ENCODE assay signal across 10 mouse cellular contexts in genomic region chr5:119370481-119370880, GRCm38 (mm10).
DNase-seq lines count a peak whose midpoint lies in the region; ATAC-seq and TF ChIP-seq lines count a peak whose summit lies in the region.
"Had no signal": no experiment of that assay in that cellular context is flagged by ENCODE, and none has a peak within 500 bp of the region (broad histone marks: within the 10 kb centered on the region; RNA-seq: fewer than 3 reads in every experiment).

No protein-coding gene starts in this region.

- peak; percentile 32 to 47 for DNase-seq in kidney, postnatal 4 days
- no peak for DNase-seq in kidney, postnatal 25 days
- no peak for DNase-seq in hindbrain, postnatal 0 days (ENCODE audit: low spot score)
- DNase-seq in midbrain, postnatal 0 days (ENCODE audit: low spot score) = no peak
- DNase-seq in layer of hippocampus, adult 9-11 months = no peak
- no peak for DNase-seq in cerebellum, postnatal 14 days
- DNase-seq: spleen, adult 18-20 months; thymus, postnatal 25 days had no signal

- 9% methylated on average over 12 of the region's 12 CpGs for WGBS in forebrain, embryonic 12.5 days
- 57% methylated on average over 12 of the region's 12 CpGs for WGBS in hindbrain, postnatal 0 days
- 26% methylated on average over 12 of the region's 12 CpGs for WGBS in midbrain, postnatal 0 days

- no peak for ATAC-seq in forebrain, embryonic 12.5 days (ENCODE audit: low FRiP score)
- no peak for ATAC-seq in hindbrain, postnatal 0 days
- ATAC-seq in midbrain, postnatal 0 days (ENCODE audit: low FRiP score) = no peak
- no peak for ATAC-seq in frontal cortex, adult (ENCODE audit: low TSS enrichment)

- peak overlapping the region; percentile 40 for H3K4me2 ChIP-seq in forebrain, embryonic 12.5 days
- peak overlapping the region; percentile 30; the same call in 1 of the 2 replicates for H3K4me2 ChIP-seq in hindbrain, postnatal 0 days (ENCODE audit: low read depth, low read length)
- H3K4me2 ChIP-seq in midbrain, postnatal 0 days (ENCODE audit: low read depth, low read length, poor library complexity, severe bottlenecking) = 0 out of 2 replicates have a peak overlapping the region, but pooled peaks have one; percentile 21

- H3K27ac ChIP-seq in forebrain, embryonic 12.5 days = no peak overlapping the region
- no peak overlapping the region for H3K27ac ChIP-seq in hindbrain, postnatal 0 days
- no peak overlapping the region for H3K27ac ChIP-seq in midbrain, postnatal 0 days (ENCODE audit: low read depth, low read length)

- no peak overlapping the region for H3K9ac ChIP-seq in forebrain, embryonic 12.5 days
- H3K9ac ChIP-seq in hindbrain, postnatal 0 days (replicated peaks; ENCODE audit: low read length) = no peak overlapping the region
- H3K9ac ChIP-seq in midbrain, postnatal 0 days (replicated peaks; ENCODE audit: low read length, poor library complexity, severe bottlenecking) = no peak overlapping the region

- H3K4me1 ChIP-seq in forebrain, embryonic 12.5 days = no peaks in the 10 kb centered on the region; the same call in 1 of the 2 replicates
- H3K4me1 ChIP-seq in hindbrain, postnatal 0 days (ENCODE audit: insufficient read depth, low read length) = no peaks in the 10 kb centered on the region
- H3K4me1 ChIP-seq in midbrain, postnatal 0 days (ENCODE audit: insufficient read depth, low read length) = no peaks in the 10 kb centered on the region

- no peaks in the 10 kb centered on the region for H3K9me3 ChIP-seq in forebrain, embryonic 12.5 days
- H3K9me3 ChIP-seq in hindbrain, postnatal 0 days (ENCODE audit: low read length) = no peaks in the 10 kb centered on the region
- H3K9me3 ChIP-seq in midbrain, postnatal 0 days (ENCODE audit: low read length) = no peaks in the 10 kb centered on the region

- H3K27me3 ChIP-seq in forebrain, embryonic 12.5 days = peaks cover 26% of the 10 kb centered on the region
- no peaks in the 10 kb centered on the region for H3K27me3 ChIP-seq in hindbrain, postnatal 0 days (ENCODE audit: insufficient read depth, low read length)
- 0 out of 2 replicates have a peak, but pooled peaks cover 7% of the 10 kb centered on the region for H3K27me3 ChIP-seq in midbrain, postnatal 0 days (ENCODE audit: insufficient read depth, low read length)

- H3K4me3 ChIP-seq in forebrain, embryonic 12.5 days (replicated peaks) = peak overlapping the region; percentile 13; the same call in 1 of the 2 replicates
- no peak overlapping the region for H3K4me3 ChIP-seq in hindbrain, postnatal 0 days (ENCODE audit: low read length)
- no peak overlapping the region for H3K4me3 ChIP-seq in midbrain, postnatal 0 days (ENCODE audit: low read depth, low read length)

- no peak for TF ChIP-seq CTCF in hindbrain, postnatal 0 days (IDR thresholded peaks at IDR 0.05; ENCODE audit: low read depth)
- TF ChIP-seq CTCF in midbrain, postnatal 0 days (IDR thresholded peaks at IDR 0.05) = no peak

- H3K36me3 ChIP-seq in forebrain, embryonic 12.5 days (replicated peaks) = no peaks in the 10 kb centered on the region
- no peaks in the 10 kb centered on the region for H3K36me3 ChIP-seq in hindbrain, postnatal 0 days (ENCODE audit: insufficient read depth, low read length)
- no peaks in the 10 kb centered on the region for H3K36me3 ChIP-seq in midbrain, postnatal 0 days (ENCODE audit: insufficient read depth, low read length)

Comparison
In these comparisons a context has a peak if more than half of its experiments do, and no peak if none do; other contexts are left out.
1. DNase-seq: peak in kidney, postnatal 4 days (2 of 2); none in kidney, postnatal 25 days (0 of 2), hindbrain, postnatal 0 days (single experiment), midbrain, postnatal 0 days (single experiment), layer of hippocampus, adult 9-11 months (single experiment) and cerebellum, postnatal 14 days (0 of 2).
2. Peak in every context shown above with its lines, with median percentiles within 50 percentile points of each other: H3K4me2 ChIP-seq.